Mouse (Mus musculus) monocyte, adult 2 months (primary cell): ENCODE data around the gene Spata20.

Source experiments
- DNase-seq, 2 experiments: peaks; one replicate each; pipeline ENCODE4 v3.0.0; 2022; ENCODE audit warnings: low spot score in 2 of 2, low read depth in 1 of 2

Gene Spata20

DNA sequence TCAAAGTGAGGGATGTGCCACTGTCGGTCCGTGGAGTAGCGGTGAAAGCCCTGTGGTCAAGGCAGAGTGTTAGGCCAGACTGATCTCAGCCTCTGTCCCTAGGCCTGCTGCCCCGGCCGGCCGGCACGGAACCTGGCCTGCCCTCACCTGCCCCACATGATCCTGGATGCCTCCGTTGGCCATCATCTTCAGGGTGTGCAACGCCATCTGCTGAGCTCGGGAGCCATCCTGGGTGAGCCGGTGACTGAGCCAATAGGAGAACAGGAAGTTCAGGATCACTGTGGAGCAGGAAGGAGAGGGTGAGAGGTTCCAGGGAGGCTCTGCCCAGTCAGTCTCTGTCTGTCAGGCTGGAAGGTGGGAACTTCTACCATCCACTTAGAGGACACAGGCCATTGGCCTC, 2.5 kb downstream of the Spata20 start:
- no peak for DNase-seq

DNA sequence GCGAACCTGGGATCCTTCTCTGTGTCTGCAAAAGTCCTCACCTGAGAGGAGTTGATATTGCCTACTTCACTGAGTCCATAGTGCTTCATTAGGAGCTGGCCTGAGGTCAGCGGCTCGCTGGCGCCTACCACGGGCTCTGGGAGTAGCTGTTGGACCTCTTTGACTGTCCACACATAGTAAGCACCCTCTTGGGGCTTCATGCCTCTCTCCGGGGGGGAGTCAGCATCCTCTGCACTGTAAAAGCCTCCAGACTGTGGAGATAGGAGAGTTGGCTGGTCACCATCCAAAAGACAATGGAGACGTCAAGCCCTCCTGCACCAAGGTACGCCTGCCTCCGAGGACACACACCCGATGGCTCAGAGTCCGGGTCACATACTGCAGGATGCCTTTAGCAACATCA, 3.2 kb downstream of the Spata20 start:
- no peak for DNase-seq

DNA sequence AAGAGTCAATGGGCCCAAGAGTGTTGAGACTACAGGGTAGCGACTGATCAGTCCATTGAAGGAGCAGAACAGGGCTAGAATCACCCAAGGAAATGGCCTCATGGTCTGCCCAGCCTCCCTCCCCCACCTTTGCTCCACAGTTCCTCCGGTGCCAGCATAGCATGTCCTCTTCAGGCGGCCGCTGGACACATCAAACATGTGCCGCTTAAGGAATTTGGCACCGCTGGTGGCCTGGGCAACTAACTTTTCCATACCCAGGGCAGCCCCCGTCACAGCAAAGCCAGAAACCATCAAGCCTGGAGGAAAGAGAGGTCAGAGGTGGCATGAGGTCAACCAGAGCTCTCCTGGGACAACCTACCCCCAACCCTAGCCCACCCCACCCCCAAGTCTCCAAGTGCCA, 4.0 kb downstream of the Spata20 start:
- DNase-seq = no peak

- DNase-seq = no peak
Measured at GRCm38 (mm10) chr11:94480382-94480781, 5.6 kb downstream of the Spata20 start.

- no peak for DNase-seq
Measured at GRCm38 (mm10) chr11:94477651-94478050, 8.3 kb downstream of the Spata20 start.

DNA sequence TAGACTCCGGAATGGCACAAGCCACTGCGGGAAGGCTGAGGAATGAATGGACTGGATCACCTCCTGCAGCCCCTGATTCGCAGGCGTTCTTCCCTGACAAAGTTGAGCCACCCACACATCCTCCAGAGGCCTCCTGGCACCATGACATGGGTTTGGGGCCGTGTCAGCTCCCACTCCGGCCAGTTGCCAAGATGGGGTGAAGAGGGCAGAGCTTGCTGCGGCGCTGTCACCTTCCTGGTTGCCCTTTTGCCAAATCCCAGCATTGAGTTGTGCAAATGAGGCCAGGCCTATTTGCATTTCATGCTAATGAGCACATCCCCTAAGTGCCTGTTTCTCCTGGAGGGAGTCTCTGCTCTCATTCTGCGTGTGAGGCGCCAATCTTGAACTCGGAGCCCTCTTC, 10.3 kb downstream of the Spata20 start:
- no peak for DNase-seq

DNA sequence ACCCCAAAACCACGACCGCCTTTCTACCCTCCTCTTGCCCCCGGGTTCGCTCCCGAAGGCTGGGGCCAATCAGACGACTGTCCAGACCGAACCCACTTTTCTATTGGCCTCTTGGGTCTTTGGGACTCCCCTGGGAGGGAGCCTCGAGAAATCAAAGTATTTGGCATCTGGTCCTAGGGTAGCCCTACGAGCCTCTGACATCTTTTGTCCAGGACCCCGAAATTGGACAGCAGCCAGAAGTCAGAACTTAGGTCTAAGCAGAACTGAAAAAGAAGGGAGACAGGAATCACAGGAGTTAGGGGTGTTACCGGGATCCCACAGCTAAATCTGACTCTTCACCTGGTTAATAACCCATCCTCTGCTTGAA, 11.5 kb downstream of the Spata20 start:
- DNase-seq = no peak

GRCm38 (mm10) chr11:94473707-94474543, 12.1 kb downstream of the Spata20 start, which contains the start of gene Cacna1g:
TSS of gene Cacna1g (minus strand) at chr11:94474198.
- no peak for DNase-seq

- no peak for DNase-seq
Measured at GRCm38 (mm10) chr11:94472916-94473706, 12.9 kb downstream of the Spata20 start.

DNA sequence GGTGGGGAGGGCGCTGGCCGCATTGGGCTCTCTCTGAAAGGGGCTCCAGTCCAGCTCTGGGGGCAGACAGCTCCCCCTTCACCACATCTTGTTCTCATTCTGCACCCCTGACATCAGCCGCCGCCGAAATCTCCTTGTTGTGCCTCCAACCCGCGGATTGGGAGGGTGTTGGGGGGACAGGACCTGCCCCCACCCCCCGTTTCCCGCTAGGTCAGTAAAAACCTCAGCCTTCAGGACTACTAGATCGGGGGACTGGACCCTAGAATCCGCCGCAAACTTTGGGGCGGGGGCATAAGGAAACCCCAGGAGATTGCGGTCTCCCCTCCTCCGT, 13.4 kb downstream of the Spata20 start:
- no peak for DNase-seq

- DNase-seq = no peak
Measured at GRCm38 (mm10) chr11:94471740-94472584, 14.0 kb downstream of the Spata20 start.

DNA sequence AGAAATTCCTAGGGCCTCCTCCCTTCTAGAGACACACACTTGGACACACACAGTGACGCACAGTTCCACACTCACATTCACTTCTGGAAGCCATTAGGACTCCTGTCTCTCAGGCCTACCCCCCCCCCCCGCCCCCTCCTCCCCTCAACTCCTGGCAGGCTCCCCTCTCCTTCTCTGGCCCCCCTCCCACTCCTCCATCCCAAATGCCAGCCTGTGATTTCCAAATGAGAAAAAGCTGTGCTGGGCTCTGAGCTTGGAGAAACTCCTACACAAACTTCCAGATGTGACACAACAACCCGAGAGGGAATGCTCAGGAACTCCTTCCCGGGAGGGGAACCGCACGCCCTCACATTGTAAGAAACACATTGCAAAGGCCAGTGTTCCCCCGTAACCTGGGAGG, 15.6 kb downstream of the Spata20 start:
- DNase-seq = no peak

DNA sequence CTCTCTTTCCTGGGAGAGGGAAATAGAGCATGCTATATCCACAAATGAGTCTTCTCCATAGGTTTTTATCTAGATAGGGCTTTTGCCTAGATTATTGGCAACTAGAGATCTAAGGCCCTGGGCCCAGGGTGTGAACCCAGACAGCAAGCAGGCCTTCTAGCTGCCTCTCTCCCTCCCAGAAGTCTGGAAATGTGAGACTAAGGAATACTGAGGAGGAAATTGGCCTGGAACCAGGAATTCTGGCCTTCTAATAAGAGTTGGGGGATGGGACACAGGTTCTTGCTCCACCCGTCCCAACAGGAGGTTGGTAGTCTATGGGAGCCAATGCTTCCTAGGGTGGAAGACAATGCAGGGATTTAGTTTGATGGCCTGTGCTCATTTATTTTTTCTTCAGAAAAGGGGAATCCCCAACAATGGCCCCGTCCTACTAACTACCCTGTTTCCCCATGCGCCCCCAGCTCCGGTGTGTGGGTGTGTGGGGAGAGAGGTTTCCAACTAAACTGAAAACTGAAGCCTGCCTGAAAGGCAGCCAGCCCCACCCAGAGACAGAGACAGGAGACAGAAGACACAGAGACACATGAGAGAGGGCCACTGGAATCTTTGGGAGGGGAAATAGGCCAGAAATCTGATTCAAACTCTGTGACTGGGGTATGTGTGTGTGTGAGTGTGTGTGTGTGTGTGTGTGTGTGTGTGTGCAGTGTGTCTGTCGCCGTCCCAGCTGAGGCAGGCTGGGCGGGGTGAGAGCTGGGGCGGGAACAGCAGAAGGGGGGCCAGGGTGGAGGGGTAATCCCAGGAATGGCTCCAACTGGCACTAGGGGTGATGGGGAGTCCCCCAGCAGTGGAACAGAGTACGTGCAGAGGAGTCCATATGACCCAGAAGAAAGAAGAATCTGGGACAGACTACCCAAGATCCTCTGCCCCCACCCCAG, 16.6 kb downstream of the Spata20 start:
- no peak for DNase-seq

DNA sequence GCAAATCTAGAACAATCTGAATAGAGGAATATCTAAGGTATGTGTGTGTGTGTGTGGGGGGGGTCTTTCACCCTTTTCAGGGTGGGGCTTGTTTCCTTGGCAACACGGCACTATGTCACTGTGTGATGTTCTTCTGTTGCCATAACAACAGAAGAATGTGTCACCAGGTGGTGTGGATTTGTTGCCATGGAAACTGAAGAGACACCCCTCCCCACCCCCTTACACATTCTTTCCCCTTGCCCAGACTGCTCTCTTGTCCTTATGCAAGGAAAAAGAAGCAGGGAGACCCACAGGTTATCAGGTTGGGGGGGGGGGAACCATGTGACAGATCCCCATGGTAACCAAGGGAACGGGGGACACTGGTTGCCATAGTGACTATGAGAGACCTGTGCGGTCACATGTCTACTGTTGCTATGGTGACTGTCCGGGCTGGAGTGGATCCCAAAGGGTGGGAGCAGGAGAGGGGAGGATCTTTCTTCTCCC, 17.4 kb downstream of the Spata20 start:
- DNase-seq = no peak

DNA sequence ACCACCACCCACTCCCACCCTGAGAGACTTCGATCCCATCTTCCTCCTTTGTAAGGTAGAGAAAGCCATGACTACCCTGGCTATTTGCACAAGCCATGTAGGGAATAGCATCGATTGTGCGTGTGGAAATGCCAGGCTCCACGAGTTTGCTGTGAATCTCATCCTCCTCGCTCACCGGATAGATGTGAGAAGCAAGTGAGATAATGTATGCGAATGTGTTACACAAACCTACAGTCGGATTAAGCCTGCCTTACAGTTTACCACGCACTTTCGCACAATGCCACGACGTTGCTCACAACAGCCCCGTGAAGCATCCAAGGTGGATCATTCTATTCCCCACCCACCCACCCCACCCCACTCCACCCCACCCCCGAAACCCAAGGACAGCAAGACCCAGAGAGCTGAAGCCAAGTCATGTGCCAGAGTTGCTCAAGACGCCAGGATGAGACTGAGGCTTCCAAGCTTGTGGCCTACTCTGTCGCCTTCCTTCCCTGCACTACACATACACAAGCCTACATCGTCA, 19.6 kb downstream of the Spata20 start:
- DNase-seq = no peak

GRCm38 (mm10) chr11:94464170-94464569, 21.8 kb downstream of the Spata20 start:
- DNase-seq = no peak

GRCm38 (mm10) chr11:94461856-94462255, 24.1 kb downstream of the Spata20 start:
- DNase-seq = no peak

DNA sequence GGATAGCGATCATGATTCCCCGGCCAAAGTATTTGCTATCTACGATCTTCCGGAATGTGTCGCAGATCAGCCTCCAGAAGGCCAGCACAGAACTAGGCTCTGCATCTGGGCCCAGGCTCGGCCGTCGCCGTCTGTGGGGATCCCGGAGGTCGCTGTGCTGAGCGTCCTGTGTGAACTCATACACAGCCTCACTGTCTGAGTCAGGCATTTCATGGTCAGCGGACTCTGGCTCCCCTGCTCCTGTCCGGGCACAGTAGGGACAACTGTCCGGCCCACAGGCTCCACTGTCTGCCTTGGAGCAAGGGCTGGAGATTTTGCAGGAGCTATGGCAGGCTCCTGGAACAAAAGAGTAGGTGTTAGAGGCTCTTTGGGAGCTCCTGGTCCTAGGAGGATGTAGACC, 29.0 kb downstream of the Spata20 start:
- DNase-seq = no peak

GRCm38 (mm10) chr11:94456347-94456746, 29.6 kb downstream of the Spata20 start:
- DNase-seq = no peak

DNA sequence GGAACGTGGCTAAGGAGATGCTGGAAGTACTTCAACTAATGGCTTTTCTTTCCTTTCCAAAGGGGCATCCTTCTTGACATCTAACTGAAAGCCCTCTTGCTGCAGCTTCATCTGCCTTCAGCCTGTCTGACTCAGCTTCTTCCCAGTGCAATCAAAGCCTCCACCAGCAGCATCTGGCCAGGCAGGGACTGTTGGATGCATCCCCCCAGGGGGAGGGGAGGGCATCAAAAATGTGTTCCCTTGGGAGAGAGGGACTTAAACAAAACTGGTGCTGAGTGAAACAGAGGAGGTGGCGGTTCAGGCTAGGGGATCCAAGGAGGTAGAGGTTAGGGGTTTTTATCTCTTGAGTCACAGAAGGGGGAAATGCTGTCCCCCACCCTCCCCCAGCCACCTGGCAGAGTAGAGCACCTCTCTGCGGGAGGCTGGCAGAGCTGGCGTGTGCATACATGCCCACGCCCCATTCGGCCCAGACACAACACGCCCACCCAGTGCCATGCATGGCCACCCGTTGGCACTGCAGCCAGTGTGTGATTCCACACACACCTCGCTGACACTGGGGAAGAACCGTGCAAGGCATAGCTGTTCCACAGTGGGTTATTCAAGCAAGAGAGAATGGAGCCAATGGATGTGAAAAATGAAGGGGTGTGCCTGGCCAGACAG, 30.7 kb downstream of the Spata20 start:
- DNase-seq = no peak
